Mouse (Mus musculus) megakaryocyte, embryonic 14.5 days (primary cell): ENCODE data around the gene Hip1r.

Source experiments
- FLI1 ChIP-seq: IDR thresholded peaks from 2 replicates; pipeline ENCODE4 v1.6.1; 2012; ENCODE audit warnings: low read length, inconsistent platforms, mixed read lengths
- GATA1 ChIP-seq: IDR thresholded peaks from 3 replicates; pipeline ENCODE4 v1.6.1; 2012; ENCODE audit warnings: mixed read lengths, low read length, inconsistent platforms, borderline replicate concordance

DNA sequence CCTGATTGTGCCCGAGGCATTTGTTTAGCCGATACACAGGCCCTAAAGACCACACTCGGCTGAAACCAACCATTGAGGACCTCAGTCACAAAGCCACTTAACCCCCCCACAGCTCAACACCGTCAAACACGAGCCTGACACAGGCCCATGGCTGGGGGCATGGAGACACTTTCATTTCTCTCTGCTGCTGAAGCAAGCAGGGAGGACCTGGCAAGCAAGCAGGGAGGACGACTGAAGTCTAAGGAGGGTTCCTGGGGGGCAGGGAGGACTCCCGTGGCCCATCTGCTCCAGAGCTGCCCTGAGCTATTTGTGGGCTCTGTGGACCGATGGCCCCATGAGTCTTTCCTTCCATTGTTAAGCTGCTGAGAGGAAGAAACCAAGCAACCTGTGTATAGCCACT, 38.5 kb downstream of the Hip1r start:
- TF ChIP-seq GATA1 (no peak), FLI1 (no peak)
